Mouse (Mus musculus) left cerebral cortex, adult 11 months (tissue): ENCODE data around the gene H2-DMb2.
"Not testable (repeated sequence)": the region's sequence is repeated elsewhere in the genome, so short reads cannot be mapped to it uniquely, and the experiment has no call there.

ENCODE experiments used
- DNase-seq: peaks from one replicate; pipeline ENCODE4 v3.0.0; 2022; ENCODE audit warnings: low spot score

H2-DMb2 gene

GRCm38 (mm10) chr17:34135297-34136224, 7.5 kb upstream of the H2-DMb2 start:
- DNase-seq = peak; percentile 99

- DNase-seq = no peak
These were observed 5.5 kb upstream of the H2-DMb2 start for GRCm38 (mm10) chr17:34137601-34138000.

- no peak for DNase-seq
These were observed 4.5 kb upstream of the H2-DMb2 start for GRCm38 (mm10) chr17:34138655-34139054.

GRCm38 (mm10) chr17:34139416-34139815, 3.7 kb upstream of the H2-DMb2 start:
- DNase-seq = no peak

- DNase-seq = no peak
These were observed 2.9 kb upstream of the H2-DMb2 start for GRCm38 (mm10) chr17:34140240-34140639.

- no peak for DNase-seq
These were observed 1.7 kb upstream of the H2-DMb2 start for GRCm38 (mm10) chr17:34141448-34141847.

- no peak for DNase-seq
These were observed 574 bp upstream of the H2-DMb2 start for GRCm38 (mm10) chr17:34142456-34143010.

GRCm38 (mm10) chr17:34143461-34143860, 354 bp downstream of the H2-DMb2 start:
- DNase-seq = no peak

GRCm38 (mm10) chr17:34144221-34144620, 1.1 kb downstream of the H2-DMb2 start:
- not testable (repeated sequence) for DNase-seq

GRCm38 (mm10) chr17:34144960-34145371, 1.9 kb downstream of the H2-DMb2 start:
- DNase-seq = no peak

GRCm38 (mm10) chr17:34152923-34153322, 9.8 kb downstream of the H2-DMb2 start, which contains the start of gene H2-DMb1:
TSS of gene H2-DMb1 (plus strand) at chr17:34153072.
- DNase-seq = peak; percentile 73

- no peak for DNase-seq
These were observed 12.4 kb downstream of the H2-DMb2 start for GRCm38 (mm10) chr17:34155534-34155933.

GRCm38 (mm10) chr17:34164202-34164895, 21.2 kb downstream of the H2-DMb2 start:
- no peak for DNase-seq

GRCm38 (mm10) chr17:34165033-34165730, 22.1 kb downstream of the H2-DMb2 start:
- no peak for DNase-seq

GRCm38 (mm10) chr17:34169279-34169678, 26.2 kb downstream of the H2-DMb2 start:
- peak; percentile 16 for DNase-seq

- no peak for DNase-seq
These were observed 27.4 kb downstream of the H2-DMb2 start for GRCm38 (mm10) chr17:34170487-34170876.

GRCm38 (mm10) chr17:34170877-34171498, 27.9 kb downstream of the H2-DMb2 start:
- peak; percentile 66 for DNase-seq

GRCm38 (mm10) chr17:34172528-34172927, 29.4 kb downstream of the H2-DMb2 start:
- no peak for DNase-seq

GRCm38 (mm10) chr17:34174075-34174474, 31.0 kb downstream of the H2-DMb2 start:
- DNase-seq = no peak

GRCm38 (mm10) chr17:34177179-34177578, 34.1 kb downstream of the H2-DMb2 start:
- no peak for DNase-seq

- DNase-seq = no peak
These were observed 35.9 kb downstream of the H2-DMb2 start for GRCm38 (mm10) chr17:34179019-34179418.
